Mouse (Mus musculus) stomach, postnatal 0 days (tissue): Measurements from ENCODE around the gene Ncoa3. TPM values are rescaled to one million over a fixed set of nuclear protein-coding genes. Genes with fewer than 3 reads are reported as not detected.

Experiments
- ATAC-seq: fragments of 200-750 bp; cut with Nextera tagmentation; 2 replicates; pipeline ENCODE4 v1.8.0; 2017; ENCODE audit not compliant: low FRiP score, low TSS enrichment
- DNase-seq: peaks from one replicate; pipeline ENCODE4 v3.0.0-alpha.2; 2016; ENCODE audit warnings: low spot score
- H3K27ac ChIP-seq: fragments of 300-500 bp; sonication (generic); replicated peaks from 2 replicates; pipeline ENCODE4 v1.5.1; 2014; ENCODE audit warnings: mild to moderate bottlenecking, control low read depth
- H3K27me3 ChIP-seq: fragments of 300-500 bp; sonication (generic); 2 replicates; pipeline ENCODE4 v1.6.1; 2014; ENCODE audit warnings: low read length; ENCODE audit not compliant: control insufficient read depth, insufficient read depth
- H3K36me3 ChIP-seq: fragments of 300-500 bp; sonication (generic); 2 replicates; pipeline ENCODE4 v1.6.1; 2014; ENCODE audit warnings: low read length, mixed read lengths; ENCODE audit not compliant: control insufficient read depth, insufficient read depth
- H3K4me1 ChIP-seq: fragments of 300-500 bp; sonication (generic); replicated peaks from 2 replicates; pipeline ENCODE4 v1.6.1; 2014; ENCODE audit warnings: antibody characterized with exemption; ENCODE audit not compliant: control insufficient read depth, insufficient read depth
- H3K4me2 ChIP-seq: fragments of 300-500 bp; sonication (generic); replicated peaks from 2 replicates; pipeline ENCODE4 v1.6.1; 2014; ENCODE audit warnings: low read depth, mild to moderate bottlenecking, control low read depth, moderate library complexity
- H3K4me3 ChIP-seq: fragments of 300-500 bp; sonication (generic); 2 replicates; pipeline ENCODE4 v1.5.1; 2014; ENCODE audit warnings: low read depth, low read length, control low read depth
- H3K9ac ChIP-seq: fragments of 300-500 bp; sonication (generic); 2 replicates; pipeline ENCODE4 v1.6.1; 2014; ENCODE audit warnings: mild to moderate bottlenecking, low read length, control low read depth, mixed read lengths
- H3K9me3 ChIP-seq: fragments of 300-500 bp; sonication (generic); 2 replicates; pipeline ENCODE4 v1.6.1; 2016; ENCODE audit warnings: low read length; ENCODE audit not compliant: control insufficient read depth
- CTCF ChIP-seq: IDR thresholded peaks from 2 replicates; pipeline ENCODE4 v1.5.1; 2016; ENCODE audit warnings: antibody characterized with exemption, low read depth, mild to moderate bottlenecking, moderate library complexity
- EP300 ChIP-seq: optimal IDR thresholded peaks from 2 replicates; pipeline ENCODE3; 2016; ENCODE audit warnings: antibody characterized with exemption
- WGBS: fragments of 180-500 bp; shearing (Covaris S2); extraction: QIAGEN DNeasy Blood & Tissue Kit; methylation state at CpG from one replicate; pipeline ENCODE4 v1.1.7; 2014; 5-methylcytosine and 5-hydroxymethylcytosine counted together
- polyA plus RNA-seq: library from polyadenylated mRNA; unstranded; fragments of >200 nt; fragmentation: Nextera tagmentation; extraction: Ambion mirVana; gene quantifications from 2 replicates; pipeline ENCODE4 v1.2.1, GENCODE M21; 2015

Gene Ncoa3
- polyA plus RNA-seq, 1 experiment from 2014 or later, result 7.5 TPM

DNA sequence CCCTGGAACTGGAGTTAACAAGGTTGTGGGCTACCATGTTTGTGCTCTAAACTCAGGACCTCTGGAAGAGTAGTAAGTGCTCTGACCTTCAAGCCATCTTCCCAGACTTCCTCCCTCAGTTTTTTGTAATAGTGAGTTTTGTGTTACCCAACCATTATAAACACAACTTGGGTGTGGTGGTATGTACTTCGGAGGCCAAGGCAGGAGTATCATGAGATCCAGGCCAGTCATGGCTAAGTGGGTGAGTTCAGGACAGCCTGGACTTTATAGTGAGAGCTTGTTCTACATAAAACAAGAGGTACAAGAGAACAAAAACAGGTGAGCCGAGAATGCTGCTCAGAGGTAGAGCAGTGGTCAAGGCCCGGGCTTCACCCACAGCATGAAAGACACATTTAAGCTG lies 35.4 kb downstream of the Ncoa3 start:
- no peaks in the 10 kb centered on the region for H3K9me3 ChIP-seq
- no peak overlapping the region for H3K4me2 ChIP-seq
- no peak for ATAC-seq
- DNase-seq, result no peak
- H3K4me3 ChIP-seq, result no peak overlapping the region
- no peak overlapping the region for H3K27ac ChIP-seq
- 65% methylated on average over 3 of the region's 3 CpGs for WGBS
- H3K27me3 ChIP-seq, result no peaks in the 10 kb centered on the region
- no peaks in the 10 kb centered on the region for H3K36me3 ChIP-seq
- no peak overlapping the region for H3K9ac ChIP-seq
- no peak for TF ChIP-seq EP300
- no peak for TF ChIP-seq CTCF
- H3K4me1 ChIP-seq, result peaks cover 3% of the 10 kb centered on the region; the same call in 1 of the 2 replicates

DNA sequence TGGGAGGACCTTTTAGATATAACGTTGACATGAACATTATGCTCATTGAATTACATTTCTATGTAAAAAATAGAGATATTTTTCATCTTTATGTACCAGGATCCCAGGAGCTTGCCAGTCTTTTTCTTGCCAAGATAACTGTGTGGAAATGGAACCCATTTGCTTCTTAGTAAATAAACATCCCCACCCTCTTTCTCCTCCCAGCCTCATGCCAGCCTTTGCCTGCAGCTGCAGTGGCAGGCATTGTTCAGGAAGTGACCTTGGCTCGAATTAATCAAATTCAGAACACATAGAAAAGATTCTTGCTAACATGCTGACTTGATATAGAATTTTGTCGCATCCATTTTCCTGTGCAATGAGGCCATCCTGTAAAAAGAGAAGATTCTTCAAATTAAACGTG lies 36.8 kb downstream of the Ncoa3 start:
- whole genome bisulfite sequencing, result 20% methylated on average over 4 of the region's 4 CpGs
- DNase-seq, result no peak
- no peak for ATAC-seq
- H3K9ac ChIP-seq, result no peak overlapping the region
- H3K4me3 ChIP-seq, result no peak overlapping the region
- no peak overlapping the region for H3K27ac ChIP-seq
- peaks cover 3% of the 10 kb centered on the region; the same call in 1 of the 2 replicates for H3K4me1 ChIP-seq
- H3K27me3 ChIP-seq, result no peaks in the 10 kb centered on the region
- no peak for TF ChIP-seq EP300
- no peak for TF ChIP-seq CTCF
- no peak overlapping the region for H3K4me2 ChIP-seq
- no peaks in the 10 kb centered on the region for H3K9me3 ChIP-seq
- no peaks in the 10 kb centered on the region for H3K36me3 ChIP-seq

GRCm38 (mm10) chr2:166030256-166030995 lies 38.0 kb downstream of the Ncoa3 start:
- no peaks in the 10 kb centered on the region for H3K36me3 ChIP-seq
- ATAC-seq, result no peak
- no peak for DNase-seq
- H3K27me3 ChIP-seq, result no peaks in the 10 kb centered on the region
- peak overlapping the region; percentile 19 for H3K4me3 ChIP-seq
- H3K27ac ChIP-seq, result peak overlapping the region; percentile 93
- H3K9me3 ChIP-seq, result no peaks in the 10 kb centered on the region
- no peak for TF ChIP-seq CTCF
- TF ChIP-seq EP300, result no peak
- 5% methylated on average over 13 of the region's 13 CpGs for WGBS
- H3K4me1 ChIP-seq, result peaks cover 5% of the 10 kb centered on the region; the same call in 1 of the 2 replicates
- peak overlapping the region; percentile 50 for H3K4me2 ChIP-seq
- peak overlapping the region; percentile 38; the same call in 1 of the 2 replicates for H3K9ac ChIP-seq

DNA sequence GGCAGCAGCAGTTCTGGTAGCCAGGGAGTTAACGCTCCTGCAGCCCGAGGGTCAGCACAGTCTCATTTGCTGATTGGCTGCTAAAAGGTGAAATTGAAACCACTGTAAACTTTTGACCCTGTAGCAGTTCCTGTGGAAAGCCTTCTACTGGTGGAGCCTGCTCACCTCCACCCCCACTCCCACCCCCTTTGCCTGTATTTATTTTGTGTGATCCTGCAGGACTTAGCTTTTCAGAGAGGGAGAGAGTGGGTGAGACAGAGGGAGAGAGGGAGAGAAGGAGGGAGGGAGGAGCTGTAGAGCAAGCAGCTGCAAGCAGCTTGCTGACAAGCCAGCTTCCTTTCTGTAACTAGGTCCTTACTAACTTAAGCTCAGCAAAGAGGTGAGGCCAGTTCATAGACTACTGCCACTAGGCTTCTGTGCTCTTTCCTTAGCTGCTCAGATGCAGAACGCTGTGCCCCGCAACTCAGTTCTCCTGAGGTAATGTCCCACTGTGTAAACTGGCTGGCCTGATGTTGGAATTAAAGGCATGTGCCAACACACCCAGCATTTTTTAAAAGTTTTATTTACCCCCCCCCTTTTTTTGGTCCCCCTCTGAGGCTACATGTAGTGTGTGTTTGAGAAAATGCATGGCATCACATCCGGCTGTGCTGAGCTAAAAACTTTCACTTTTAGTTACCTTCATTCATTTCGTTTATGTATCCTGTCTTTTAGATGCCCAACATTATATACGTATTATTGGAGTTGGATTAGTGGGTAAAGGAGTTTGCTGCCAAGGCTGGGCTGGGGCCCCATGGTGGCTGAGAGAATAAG lies 38.9 kb downstream of the Ncoa3 start:
- 4% methylated on average over 7 of the region's 7 CpGs for WGBS
- Histone ChIP-seq H3K27ac (peak overlapping the region; percentile 93), H3K9ac (peak overlapping the region; percentile 38; the same call in 1 of the 2 replicates), H3K9me3 (no peaks in the 10 kb centered on the region), H3K4me2 (peak overlapping the region; percentile 50), H3K27me3 (no peaks in the 10 kb centered on the region), H3K4me1 (peaks cover 5% of the 10 kb centered on the region; the same call in 1 of the 2 replicates), H3K4me3 (peak overlapping the region; percentile 19), H3K36me3 (0 out of 2 replicates have a peak, but pooled peaks cover 2% of the 10 kb centered on the region)
- TF ChIP-seq EP300, result no peak
- TF ChIP-seq CTCF, result peak; percentile 10; the same call in 1 of the 2 replicates
- DNase-seq, result peak; percentile 83
- peak; percentile 90 for ATAC-seq

DNA sequence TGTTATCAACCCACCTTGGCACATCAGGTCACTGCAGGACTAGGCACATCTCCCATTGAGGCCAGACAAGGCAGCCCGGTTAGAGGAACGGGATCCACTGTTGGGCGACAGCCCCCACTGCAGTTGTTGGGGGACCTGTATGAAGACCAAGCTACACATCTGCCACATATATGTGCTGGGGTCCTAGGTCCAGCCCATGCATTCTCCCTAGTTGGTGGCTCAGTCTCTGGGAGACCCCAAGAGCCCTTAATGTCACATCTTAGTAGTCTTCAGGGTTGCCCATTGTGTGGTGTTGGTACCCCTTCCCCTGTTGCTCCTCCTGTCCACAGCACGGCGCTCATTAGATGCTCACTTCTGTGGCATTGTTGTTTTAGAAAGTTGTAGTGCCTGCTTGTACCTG lies 40.2 kb downstream of the Ncoa3 start:
- Histone ChIP-seq H3K4me2 (no peak overlapping the region), H3K9ac (no peak overlapping the region), H3K36me3 (0 out of 2 replicates have a peak, but pooled peaks cover 2% of the 10 kb centered on the region), H3K27ac (no peak overlapping the region), H3K4me1 (peaks cover 5% of the 10 kb centered on the region; the same call in 1 of the 2 replicates), H3K4me3 (no peak overlapping the region), H3K9me3 (no peaks in the 10 kb centered on the region), H3K27me3 (no peaks in the 10 kb centered on the region)
- DNase-seq (no peak), ATAC-seq (no peak)
- WGBS, result 72% methylated on average over 5 of the region's 5 CpGs
- TF ChIP-seq CTCF (0 out of 2 replicates have a peak, but pooled peaks have one; percentile 5), EP300 (no peak)
